Mouse (Mus musculus) stomach, embryonic 16.5 days (tissue): ENCODE results near the gene Lamb2. TPM values are rescaled to one million over a fixed set of nuclear protein-coding genes. Genes with fewer than 3 reads are reported as not detected.

ENCODE experiments used
- ATAC-seq: fragments of 200-750 bp; cut with Nextera tagmentation; 2 replicates; pipeline ENCODE4 v1.8.0; 2017; ENCODE audit warnings: moderate number of reproducible peaks, moderate TSS enrichment; ENCODE audit not compliant: insufficient read depth, low FRiP score
- H3K27ac ChIP-seq: fragments of 300-500 bp; sonication (generic); 2 replicates; pipeline ENCODE4 v1.5.1; 2014; ENCODE audit warnings: low read length
- H3K27me3 ChIP-seq: fragments of 300-500 bp; sonication (generic); 2 replicates; pipeline ENCODE4 v1.6.1; 2014; ENCODE audit warnings: low read length, control low read depth, mixed read lengths; ENCODE audit not compliant: control insufficient read depth, insufficient read depth
- H3K36me3 ChIP-seq: fragments of 300-500 bp; sonication (generic); 2 replicates; pipeline ENCODE4 v1.6.1; 2014; ENCODE audit warnings: low read length; ENCODE audit not compliant: control insufficient read depth, insufficient read depth
- H3K4me1 ChIP-seq: fragments of 300-500 bp; sonication (generic); 2 replicates; pipeline ENCODE4 v1.6.1; 2014; ENCODE audit warnings: low read length, control low read depth, mixed read lengths; ENCODE audit not compliant: control insufficient read depth, insufficient read depth
- H3K4me2 ChIP-seq: fragments of 300-500 bp; sonication (generic); 2 replicates; pipeline ENCODE4 v1.6.1; 2014; ENCODE audit warnings: low read depth, low read length, mixed read lengths
- H3K4me3 ChIP-seq: fragments of 300-500 bp; sonication (generic); replicated peaks from 2 replicates; pipeline ENCODE4 v1.5.1; 2014; ENCODE audit warnings: mild to moderate bottlenecking, low read length
- H3K9ac ChIP-seq: fragments of 300-500 bp; sonication (generic); 2 replicates; pipeline ENCODE4 v1.6.1; 2014; ENCODE audit warnings: low read length
- H3K9me3 ChIP-seq: fragments of 300-500 bp; sonication (generic); replicated peaks from 2 replicates; pipeline ENCODE4 v1.6.1; 2016; ENCODE audit warnings: low read length, control low read depth; ENCODE audit not compliant: control insufficient read depth
- WGBS: fragments of 180-500 bp; shearing (Covaris S2); extraction: QIAGEN DNeasy Blood & Tissue Kit; methylation state at CpG from one replicate; pipeline ENCODE4 v1.1.7; 2014; 5-methylcytosine and 5-hydroxymethylcytosine counted together
- polyA plus RNA-seq: library from polyadenylated mRNA; unstranded; fragments of >200 nt; fragmentation: Nextera tagmentation; extraction: Ambion mirVana; gene quantifications from 2 replicates; pipeline ENCODE4 v1.2.1, GENCODE M21; 2015

The Lamb2 gene
- polyA plus RNA-seq, 1 experiment from 2014 or later, result 61.4 TPM

GRCm38 (mm10) chr9:108485301-108485875, 5.9 kb downstream of the Lamb2 start:
- H3K4me2 ChIP-seq, result no peak overlapping the region
- no peaks in the 10 kb centered on the region for H3K27me3 ChIP-seq
- peaks cover 42% of the 10 kb centered on the region for H3K36me3 ChIP-seq
- no peak for ATAC-seq
- H3K27ac ChIP-seq, result no peak overlapping the region
- no peak overlapping the region for H3K9ac ChIP-seq
- 90% methylated on average over 19 of the region's 19 CpGs for WGBS
- peaks cover 8% of the 10 kb centered on the region for H3K4me1 ChIP-seq
- no peaks in the 10 kb centered on the region for H3K9me3 ChIP-seq
- H3K4me3 ChIP-seq, result no peak overlapping the region

- 91% methylated on average over 8 of the region's 8 CpGs for WGBS
- no peak overlapping the region for H3K27ac ChIP-seq
- no peak for ATAC-seq
- no peaks in the 10 kb centered on the region for H3K9me3 ChIP-seq
- no peak overlapping the region for H3K4me2 ChIP-seq
- H3K9ac ChIP-seq, result no peak overlapping the region
- peaks cover 14% of the 10 kb centered on the region for H3K4me1 ChIP-seq
- no peak overlapping the region for H3K4me3 ChIP-seq
- no peaks in the 10 kb centered on the region for H3K27me3 ChIP-seq
- peaks cover 42% of the 10 kb centered on the region for H3K36me3 ChIP-seq
Measured at GRCm38 (mm10) chr9:108486973-108487530, 7.5 kb downstream of the Lamb2 start.

- 95% methylated on average over 17 of the region's 17 CpGs for WGBS
- H3K4me1 ChIP-seq, result peaks cover 18% of the 10 kb centered on the region
- H3K9me3 ChIP-seq, result no peaks in the 10 kb centered on the region
- H3K4me2 ChIP-seq, result no peak overlapping the region
- ATAC-seq, result no peak
- no peaks in the 10 kb centered on the region for H3K27me3 ChIP-seq
- H3K4me3 ChIP-seq, result no peak overlapping the region
- no peak overlapping the region for H3K9ac ChIP-seq
- no peak overlapping the region for H3K27ac ChIP-seq
- peaks cover 50% of the 10 kb centered on the region for H3K36me3 ChIP-seq
Measured at GRCm38 (mm10) chr9:108488403-108488802, 8.9 kb downstream of the Lamb2 start.

GRCm38 (mm10) chr9:108489215-108489614, 9.7 kb downstream of the Lamb2 start:
- Histone ChIP-seq H3K4me2 (no peak overlapping the region), H3K9ac (0 out of 2 replicates have a peak overlapping the region, but pooled peaks have one; percentile 95), H3K27ac (peak overlapping the region; percentile 99; the same call in 1 of the 2 replicates), H3K27me3 (no peaks in the 10 kb centered on the region), H3K9me3 (no peaks in the 10 kb centered on the region), H3K36me3 (peaks cover 51% of the 10 kb centered on the region), H3K4me3 (no peak overlapping the region), H3K4me1 (peaks cover 18% of the 10 kb centered on the region)
- no peak for ATAC-seq
- WGBS, result 95% methylated on average over 20 of the region's 20 CpGs

GRCm38 (mm10) chr9:108489702-108490558, 10.4 kb downstream of the Lamb2 start:
- Histone ChIP-seq H3K9me3 (no peaks in the 10 kb centered on the region), H3K27me3 (no peaks in the 10 kb centered on the region), H3K9ac (peak overlapping the region; percentile 95), H3K36me3 (peaks cover 50% of the 10 kb centered on the region), H3K4me2 (peak overlapping the region; percentile 75), H3K4me3 (peak overlapping the region; percentile 97), H3K4me1 (peaks cover 18% of the 10 kb centered on the region), H3K27ac (peak overlapping the region; percentile 99)
- WGBS, result 57% methylated on average over 26 of the region's 26 CpGs
- ATAC-seq, result no peak

DNA sequence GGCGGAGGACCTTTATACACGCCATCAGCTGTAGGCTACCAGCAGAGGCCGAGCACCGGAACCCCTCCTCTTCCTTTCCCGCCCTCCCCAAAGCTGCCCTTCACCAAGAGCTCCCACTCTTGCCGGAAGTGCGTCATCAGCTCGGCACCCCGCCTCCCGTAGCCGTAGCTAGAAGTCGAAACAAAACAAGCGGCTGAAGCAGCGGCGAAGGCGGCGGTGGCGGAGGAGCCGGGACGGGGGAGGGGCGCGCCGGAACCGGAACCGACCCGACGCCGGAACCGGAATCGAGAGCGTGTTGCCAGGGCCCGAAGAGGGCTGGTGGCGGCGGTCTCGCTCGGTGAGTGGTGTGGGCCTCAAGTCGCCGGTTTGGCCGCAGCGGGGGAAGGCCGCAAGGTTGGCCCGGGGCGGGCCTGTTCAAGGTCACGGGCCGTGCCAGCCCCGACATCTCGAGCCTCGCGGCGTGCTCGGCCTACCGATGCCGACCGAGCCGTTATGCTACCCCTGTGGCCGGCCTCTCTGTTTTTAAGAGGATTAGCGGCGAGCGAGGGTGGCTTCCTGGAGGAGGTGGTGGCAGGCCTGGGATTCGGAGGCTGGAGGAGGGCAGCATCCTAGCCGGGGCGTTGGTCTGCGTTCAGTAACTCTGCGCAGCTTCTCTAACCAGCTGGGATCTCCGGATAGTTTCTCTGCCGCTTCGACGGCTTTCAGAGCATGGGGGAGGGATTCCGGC, 11.2 kb downstream of the Lamb2 start, which contains the start of gene Usp19:
Gene Usp19, plus strand, starts transcription at position 44 of the 727 bp plus-strand sequence.
- under 1% methylated on average over 69 of the region's 69 CpGs for WGBS
- no peaks in the 10 kb centered on the region for H3K27me3 ChIP-seq
- H3K36me3 ChIP-seq, result peaks cover 47% of the 10 kb centered on the region
- peak; percentile 95 for ATAC-seq
- H3K9me3 ChIP-seq, result no peaks in the 10 kb centered on the region
- H3K27ac ChIP-seq, result peak within 1 kb of the TSS; percentile 99
- peak within 1 kb of the TSS; percentile 97 for H3K4me3 ChIP-seq
- peak within 1 kb of the TSS; percentile 95 for H3K9ac ChIP-seq
- H3K4me1 ChIP-seq, result peaks cover 18% of the 10 kb centered on the region
- peak within 1 kb of the TSS; percentile 75 for H3K4me2 ChIP-seq

DNA sequence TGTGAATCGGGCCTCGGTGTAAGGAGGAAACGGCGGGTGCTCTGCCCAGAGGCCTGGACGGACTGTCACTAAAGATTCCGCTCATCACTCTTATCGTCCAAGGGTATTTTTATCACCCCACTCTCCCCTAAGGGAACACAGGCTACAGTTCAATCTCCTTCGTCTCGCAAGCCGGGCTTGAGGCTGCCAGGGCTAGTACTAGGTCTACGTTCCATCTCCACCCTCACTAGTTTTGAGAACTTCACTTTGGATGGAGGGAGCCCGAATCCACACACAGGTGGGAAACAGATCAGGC, 11.7 kb downstream of the Lamb2 start:
- ATAC-seq, result no peak
- 3% methylated on average over 12 of the region's 12 CpGs for WGBS

GRCm38 (mm10) chr9:108492043-108492750, 12.7 kb downstream of the Lamb2 start:
- ATAC-seq, result no peak
- Histone ChIP-seq H3K9ac (peak overlapping the region; percentile 95), H3K4me3 (peak overlapping the region; percentile 97), H3K4me1 (peaks cover 18% of the 10 kb centered on the region), H3K4me2 (peak overlapping the region; percentile 75), H3K9me3 (no peaks in the 10 kb centered on the region), H3K27ac (peak overlapping the region; percentile 14; the same call in 1 of the 2 replicates), H3K27me3 (no peaks in the 10 kb centered on the region), H3K36me3 (peaks cover 41% of the 10 kb centered on the region)
- 75% methylated on average over 16 of the region's 16 CpGs for WGBS

More for the DNA sequence above, 11.7 kb downstream of the Lamb2 start:
- H3K4me3 ChIP-seq, result peak overlapping the region; percentile 97
- peaks cover 18% of the 10 kb centered on the region for H3K4me1 ChIP-seq
- H3K9me3 ChIP-seq, result no peaks in the 10 kb centered on the region
- H3K9ac ChIP-seq, result peak overlapping the region; percentile 95
- H3K4me2 ChIP-seq, result peak overlapping the region; percentile 75
- peaks cover 45% of the 10 kb centered on the region for H3K36me3 ChIP-seq
- H3K27ac ChIP-seq, result peak overlapping the region; percentile 99
- no peaks in the 10 kb centered on the region for H3K27me3 ChIP-seq
